Comparison of ENCODE assay signal across 12 mouse cellular contexts in genomic region chr3:30213540-30214170, GRCm38 (mm10).
DNase-seq lines count a peak whose midpoint lies in the region; ATAC-seq lines count a peak whose summit lies in the region.
"Had no signal": no experiment of that assay in that cellular context is flagged by ENCODE, and none has a peak within 500 bp of the region (broad histone marks: within the 10 kb centered on the region; RNA-seq: fewer than 3 reads in every experiment).

No protein-coding gene starts in this region.

- intact Hi-C loops in heart, postnatal 25 days (cut with DNase I), result no loop called here

- no peaks in the 10 kb centered on the region for H3K9me3 ChIP-seq in heart, embryonic 10.5 days
- H3K9me3 ChIP-seq in lung, embryonic 15.5 days, result no peaks in the 10 kb centered on the region
- no peaks in the 10 kb centered on the region for H3K9me3 ChIP-seq in stomach, embryonic 15.5 days
- H3K9me3 ChIP-seq in midbrain, embryonic 15.5 days, result no peaks in the 10 kb centered on the region
- H3K9me3 ChIP-seq: embryonic facial prominence, embryonic 15.5 days had no signal

- no peak for DNase-seq in heart, embryonic 10.5 days (ENCODE audit: low spot score)
- DNase-seq in heart, postnatal 25 days (ENCODE audit: low spot score), result no peak
- DNase-seq in lung, postnatal 10 days, result no peak
- DNase-seq in forelimb bud, embryonic 11.5 days (ENCODE audit: low read depth, low spot score), result peak; percentile 52
- no peak for DNase-seq in gastrocnemius, postnatal 10 days
- DNase-seq: cerebellum, adult 2 months had no signal

- H3K9ac ChIP-seq in lung, embryonic 15.5 days, result no peak overlapping the region
- no peak overlapping the region for H3K9ac ChIP-seq in stomach, embryonic 15.5 days
- no peak overlapping the region for H3K9ac ChIP-seq in midbrain, embryonic 15.5 days
- H3K9ac ChIP-seq: embryonic facial prominence, embryonic 15.5 days; liver, embryonic 14.5 days had no signal

- H3K36me3 ChIP-seq in heart, embryonic 10.5 days, result no peaks in the 10 kb centered on the region
- no peaks in the 10 kb centered on the region for H3K36me3 ChIP-seq in lung, embryonic 15.5 days
- H3K36me3 ChIP-seq in stomach, embryonic 15.5 days, result no peaks in the 10 kb centered on the region
- H3K36me3 ChIP-seq in midbrain, embryonic 15.5 days (replicated peaks), result no peaks in the 10 kb centered on the region
- H3K36me3 ChIP-seq: embryonic facial prominence, embryonic 15.5 days had no signal

- ATAC-seq in lung, embryonic 15.5 days (ENCODE audit: borderline replicate concordance, extremely low read depth, low FRiP score, low TSS enrichment), result peak; percentile 55; the same call in 1 of the 2 replicates
- ATAC-seq in stomach, embryonic 15.5 days (ENCODE audit: insufficient read depth, low FRiP score, low read depth), result peak; percentile 63; the same call in 1 of the 2 replicates
- no peak for ATAC-seq in midbrain, embryonic 15.5 days (replicated peaks)
- ATAC-seq: hindbrain, embryonic 16.5 days had no signal

- H3K4me2 ChIP-seq in lung, embryonic 15.5 days, result no peak overlapping the region
- no peak overlapping the region for H3K4me2 ChIP-seq in stomach, embryonic 15.5 days
- no peak overlapping the region for H3K4me2 ChIP-seq in midbrain, embryonic 15.5 days
- H3K4me2 ChIP-seq: embryonic facial prominence, embryonic 15.5 days had no signal

- H3K27ac ChIP-seq in heart, embryonic 10.5 days, result peak overlapping the region; percentile 78
- peak overlapping the region; percentile 6; the same call in 1 of the 2 replicates for H3K27ac ChIP-seq in lung, embryonic 15.5 days
- no peak overlapping the region; the same call in 1 of the 2 replicates for H3K27ac ChIP-seq in stomach, embryonic 15.5 days
- H3K27ac ChIP-seq in midbrain, embryonic 15.5 days, result no peak overlapping the region
- H3K27ac ChIP-seq: embryonic facial prominence, embryonic 15.5 days; liver, embryonic 14.5 days had no signal

- no peaks in the 10 kb centered on the region for H3K27me3 ChIP-seq in heart, embryonic 10.5 days (ENCODE audit: insufficient read depth, poor library complexity, severe bottlenecking)
- no peaks in the 10 kb centered on the region for H3K27me3 ChIP-seq in lung, embryonic 15.5 days
- no peaks in the 10 kb centered on the region for H3K27me3 ChIP-seq in stomach, embryonic 15.5 days (replicated peaks)
- H3K27me3 ChIP-seq in midbrain, embryonic 15.5 days (replicated peaks), result peaks cover 25% of the 10 kb centered on the region

- 18% methylated on average over 7 of the region's 7 CpGs for WGBS in heart, embryonic 10.5 days
- 28% methylated on average over 7 of the region's 7 CpGs for WGBS in lung, embryonic 15.5 days
- WGBS in stomach, embryonic 15.5 days, result 30% methylated on average over 7 of the region's 7 CpGs
- WGBS in midbrain, embryonic 15.5 days, result 36% methylated on average over 7 of the region's 7 CpGs

- no peak overlapping the region for H3K4me3 ChIP-seq in heart, embryonic 10.5 days
- H3K4me3 ChIP-seq in lung, embryonic 15.5 days, result no peak overlapping the region
- no peak overlapping the region for H3K4me3 ChIP-seq in stomach, embryonic 15.5 days (replicated peaks)
- H3K4me3 ChIP-seq in midbrain, embryonic 15.5 days, result no peak overlapping the region
- H3K4me3 ChIP-seq: embryonic facial prominence, embryonic 15.5 days had no signal

- H3K4me1 ChIP-seq in heart, embryonic 10.5 days, result peaks cover 23% of the 10 kb centered on the region
- H3K4me1 ChIP-seq in lung, embryonic 15.5 days, result peaks cover 27% of the 10 kb centered on the region
- H3K4me1 ChIP-seq in stomach, embryonic 15.5 days, result peaks cover 7% of the 10 kb centered on the region; the same call in 1 of the 2 replicates
- no peaks in the 10 kb centered on the region for H3K4me1 ChIP-seq in midbrain, embryonic 15.5 days

Comparison
In these comparisons a context has a peak if more than half of its experiments do, and no peak if none do; other contexts are left out.
1. H3K27ac ChIP-seq: peak in heart, embryonic 10.5 days (single experiment) and lung, embryonic 15.5 days (single experiment); none in stomach, embryonic 15.5 days (single experiment) and midbrain, embryonic 15.5 days (single experiment).